Mouse (Mus musculus): ENCODE measurements around the gene Snx13.

DNA sequence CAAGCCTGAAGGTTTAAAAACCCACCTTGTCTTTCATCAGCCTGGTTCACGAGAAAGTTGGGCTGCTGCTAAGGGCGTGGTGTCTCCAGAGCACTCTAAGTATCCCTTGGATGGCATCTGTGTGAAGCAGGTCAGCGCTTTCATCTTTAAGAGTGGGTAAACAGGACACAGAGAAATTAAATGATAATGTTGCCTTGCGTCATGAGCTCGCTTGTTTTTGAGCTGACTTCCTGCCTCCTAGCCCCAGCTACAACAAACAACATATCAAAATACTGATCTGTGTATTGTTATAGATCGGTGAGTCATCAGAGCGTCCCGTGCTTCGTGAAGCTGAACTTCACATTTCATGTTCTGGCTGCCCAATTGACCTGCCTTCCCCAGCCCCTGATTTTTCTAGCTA is 25.7 kb upstream of the Snx13 start:
- no peak for TF ChIP-seq CTCF (IDR thresholded peaks at IDR 0.05; ENCODE audit: low read depth)
- TF ChIP-seq EP300 (IDR thresholded peaks at IDR 0.05; ENCODE audit: low read depth) = no peak
